Mouse (Mus musculus) thymus, postnatal 36 days (tissue): Measurements from ENCODE around the gene Olfr113.
"Not testable (repeated sequence)": the region's sequence is repeated elsewhere in the genome, so short reads cannot be mapped to it uniquely, and the experiment has no call there.

ENCODE experiments used
- DNase-seq, 2 experiments: peaks; one replicate each; pipeline ENCODE4 v3.0.0; 2022; ENCODE audit warnings: mixed read lengths in 2 of 2

The Olfr113 gene

DNA sequence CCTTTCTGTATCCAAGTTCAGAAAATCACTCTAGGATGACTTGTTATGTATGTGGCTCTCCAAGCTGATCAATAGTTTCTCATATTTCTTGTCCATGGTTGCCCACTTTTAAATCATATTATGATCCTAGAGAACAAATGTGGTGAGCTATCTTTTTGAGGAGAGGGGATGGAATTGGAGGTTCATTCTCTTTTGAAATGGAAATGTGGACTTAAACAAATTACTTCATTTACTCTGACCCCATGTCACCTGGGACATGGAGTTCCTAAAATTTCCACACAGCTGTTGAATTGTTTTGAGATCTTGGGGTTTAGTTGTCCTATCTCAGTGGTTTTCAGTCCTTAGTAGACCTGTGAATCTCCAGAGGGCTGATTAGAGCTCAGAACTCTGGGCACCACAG lies at the start of gene Olfr113:
Gene Olfr113, minus strand, starts transcription at position 101 of the 400 bp plus-strand sequence.
- DNase-seq: no peak

DNA sequence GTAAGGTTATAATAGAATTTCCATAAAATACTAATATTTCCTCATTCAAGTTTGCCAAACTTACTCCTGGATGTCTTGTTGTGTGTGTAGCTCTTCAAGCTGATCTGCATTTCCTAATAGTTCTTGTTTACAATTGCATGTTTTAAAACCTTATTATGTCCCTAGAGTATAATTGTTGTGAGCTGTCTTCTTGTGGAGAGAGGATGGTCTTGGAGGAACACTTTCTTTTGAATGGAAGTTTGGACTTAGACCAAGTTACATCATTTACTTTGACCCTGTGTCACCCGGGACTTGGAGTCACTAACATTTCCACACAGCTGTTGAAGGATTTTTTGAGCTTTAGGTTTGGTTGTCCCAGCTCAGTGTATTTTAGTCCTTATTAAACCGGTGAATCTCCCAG lies 49.5 kb upstream of the Olfr113 start, which contains the start of the genes Olfr115 and Olfr116:
Gene Olfr115, minus strand, starts transcription at position 101 of the 400 bp plus-strand sequence.
Gene Olfr116, minus strand, starts transcription at position 191 of the 400 bp plus-strand sequence.
- DNase-seq: no peak

DNA sequence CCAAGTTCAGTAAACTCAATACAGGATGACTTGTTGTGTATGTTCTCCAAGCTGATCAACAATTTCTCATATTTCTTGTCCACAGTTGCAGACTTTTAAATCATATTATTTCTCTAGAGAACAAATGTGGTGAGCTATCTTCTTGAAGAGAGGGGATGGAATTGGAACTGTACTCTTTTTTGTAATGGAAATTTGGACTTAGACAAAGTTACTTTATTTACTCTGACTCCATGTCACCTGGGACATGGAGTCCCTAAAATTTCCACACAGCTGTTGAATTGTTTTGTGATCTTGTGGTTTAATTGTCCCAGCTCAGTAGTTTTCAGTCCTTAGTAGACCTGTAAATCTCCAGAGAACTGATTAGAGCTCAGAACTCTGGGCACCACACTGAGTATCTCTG lies 15.2 kb upstream of the Olfr113 start, which contains the start of gene Olfr114:
Gene Olfr114, minus strand, starts transcription at position 101 of the 400 bp plus-strand sequence.
- no peak for DNase-seq

DNA sequence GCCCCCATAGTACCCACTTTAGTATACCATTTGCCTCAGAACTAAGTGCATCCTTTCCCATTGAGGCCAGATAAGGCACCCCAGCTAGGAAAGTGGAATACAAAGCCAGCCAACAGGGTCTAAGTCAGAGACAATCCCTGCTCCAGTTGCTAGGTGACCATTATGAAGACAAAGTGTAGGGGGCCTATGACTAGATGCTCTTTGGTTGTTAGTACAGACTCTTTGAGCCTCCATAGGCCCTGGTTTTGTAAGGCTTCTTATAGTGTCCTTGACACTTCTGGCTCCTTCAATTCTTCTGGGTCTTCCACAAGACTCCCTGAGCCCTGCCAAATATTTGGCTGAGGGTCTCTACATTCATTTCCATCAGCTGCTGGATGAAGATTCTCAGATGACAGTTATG lies 8.1 kb downstream of the Olfr113 start, which contains the start of gene Olfr112:
Gene Olfr112, minus strand, starts transcription at position 101 of the 400 bp plus-strand sequence.
- no peak for DNase-seq

DNA sequence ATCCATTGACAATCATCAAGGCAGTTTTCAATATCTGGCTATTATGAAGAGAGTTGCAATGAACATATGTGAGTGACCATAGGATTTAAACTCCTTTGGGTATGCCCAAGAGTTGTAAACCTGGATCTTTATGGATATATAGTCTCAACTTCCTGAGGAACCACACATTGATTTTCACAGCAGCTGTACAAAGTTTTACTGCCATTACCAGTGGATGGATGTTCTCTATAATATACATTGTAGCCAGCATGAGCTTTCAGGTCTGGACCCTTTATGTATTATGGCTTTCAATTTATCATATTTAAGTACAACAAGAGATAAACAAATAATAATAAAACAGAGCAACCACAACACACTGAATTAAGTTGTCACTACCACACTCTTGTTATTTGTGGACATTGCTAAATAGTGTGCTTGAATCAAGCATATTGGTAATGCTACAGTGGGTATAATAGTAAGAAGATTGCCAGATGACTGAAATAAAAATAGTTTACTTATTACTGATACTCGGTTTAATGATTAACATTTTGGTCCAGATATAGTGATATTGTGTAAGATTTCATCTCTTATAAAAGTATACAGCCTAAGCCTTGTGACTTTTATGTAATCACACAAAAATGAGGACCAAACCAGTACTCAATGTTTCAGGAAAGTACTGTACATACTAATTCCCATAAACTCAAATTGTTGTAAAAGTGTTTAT lies 18.4 kb downstream of the Olfr113 start:
- DNase-seq: no peak

DNA sequence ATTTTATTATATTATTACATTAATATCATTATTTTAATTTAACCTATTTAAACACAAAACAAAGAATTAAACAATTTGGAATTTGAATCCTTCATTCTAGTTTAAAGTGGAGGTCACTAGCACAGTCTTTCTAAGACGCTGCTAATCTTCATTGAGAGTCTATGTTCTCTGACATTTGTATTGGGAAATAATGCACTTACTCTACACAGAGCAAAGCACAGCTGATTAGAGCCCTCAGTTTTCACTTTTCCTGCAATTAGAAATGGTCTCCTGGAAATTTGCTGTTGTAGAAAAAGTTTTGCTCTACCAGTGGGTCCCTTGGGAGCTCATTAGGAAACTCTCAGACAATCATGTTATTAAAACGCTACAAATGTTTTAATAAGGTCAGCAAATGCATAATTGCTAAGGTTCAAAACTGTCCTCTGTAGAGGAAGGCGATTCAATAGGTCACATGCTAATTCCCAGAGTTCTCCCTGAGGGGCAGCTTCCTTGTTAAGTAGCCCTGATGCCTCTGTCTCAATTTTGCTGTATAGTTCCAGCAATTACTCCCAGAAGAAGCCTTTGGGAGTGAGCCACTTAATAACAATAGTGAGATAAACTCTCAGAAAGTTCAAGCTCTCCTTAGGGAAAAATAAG lies 33.5 kb downstream of the Olfr113 start:
- DNase-seq: no peak

DNA sequence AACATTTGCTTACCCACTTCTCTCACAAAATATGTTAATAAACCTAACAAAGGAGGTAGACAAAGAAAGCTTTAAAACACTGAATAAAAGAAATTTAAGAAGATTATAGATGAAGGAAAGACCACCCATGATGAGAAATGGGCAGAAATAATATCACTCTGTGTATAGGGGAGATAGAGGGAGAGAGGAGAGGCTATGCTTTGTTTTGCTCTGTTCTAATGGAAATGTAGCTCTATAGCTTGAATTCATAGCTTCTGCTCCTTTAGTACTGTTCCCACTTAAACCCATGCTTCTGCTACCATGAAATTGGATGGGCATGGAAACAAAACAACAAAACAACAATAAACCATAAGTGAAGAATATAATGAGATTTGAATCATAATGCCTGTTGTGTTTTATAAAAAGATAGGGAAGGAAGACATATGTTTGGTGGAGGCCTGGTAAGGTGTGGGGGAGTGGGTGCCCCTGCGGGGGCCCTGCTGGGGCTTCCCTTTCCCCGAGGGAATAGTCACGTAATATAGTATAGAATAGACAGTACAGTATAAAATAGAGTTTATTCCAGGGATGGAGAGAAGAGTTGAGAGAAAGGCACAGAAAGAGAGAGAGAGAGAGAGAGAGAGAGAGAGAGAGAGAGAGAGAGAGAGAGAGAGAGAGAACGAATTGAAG lies 35.9 kb downstream of the Olfr113 start:
- no peak for DNase-seq

DNA sequence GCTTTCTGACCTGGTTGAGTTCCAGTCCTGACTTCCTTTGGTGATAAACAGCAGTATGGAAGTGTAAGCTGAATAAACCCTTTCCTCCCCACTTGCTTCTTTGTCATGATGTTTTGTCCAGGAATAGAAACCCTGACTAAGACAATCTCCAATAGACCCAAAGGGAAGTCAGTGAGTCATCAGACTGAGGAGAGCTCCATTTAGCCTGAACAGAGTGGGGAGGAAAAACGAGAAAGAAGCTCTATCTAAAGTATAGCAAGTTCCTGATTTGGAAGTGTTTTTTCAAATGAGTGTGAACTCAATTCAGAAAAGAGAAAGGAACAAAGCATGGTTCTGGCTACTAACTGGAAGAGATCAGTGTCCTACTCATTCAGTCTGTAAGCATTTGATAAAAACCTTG lies 39.0 kb downstream of the Olfr113 start:
- DNase-seq: not testable (repeated sequence)

DNA sequence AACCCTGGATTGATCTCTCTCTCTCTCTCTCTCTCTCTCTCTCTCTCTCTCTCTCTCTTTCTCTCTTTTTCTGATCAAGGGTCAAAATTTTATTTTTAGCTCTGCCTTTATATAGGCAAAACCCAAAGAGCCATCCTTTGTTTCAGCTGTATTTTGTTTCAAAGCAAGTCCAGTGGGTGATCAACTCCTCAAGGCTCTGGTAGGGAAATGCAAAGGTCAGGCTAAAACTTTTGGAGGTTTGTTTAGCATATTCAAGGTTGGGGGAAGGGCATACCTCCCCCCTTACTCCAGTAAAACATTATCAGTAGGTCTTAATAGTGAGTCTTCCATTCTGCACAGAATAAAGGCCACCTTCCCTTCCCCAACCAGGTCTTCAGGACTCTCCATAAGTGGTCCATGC lies 42.3 kb downstream of the Olfr113 start:
- no peak for DNase-seq

DNA sequence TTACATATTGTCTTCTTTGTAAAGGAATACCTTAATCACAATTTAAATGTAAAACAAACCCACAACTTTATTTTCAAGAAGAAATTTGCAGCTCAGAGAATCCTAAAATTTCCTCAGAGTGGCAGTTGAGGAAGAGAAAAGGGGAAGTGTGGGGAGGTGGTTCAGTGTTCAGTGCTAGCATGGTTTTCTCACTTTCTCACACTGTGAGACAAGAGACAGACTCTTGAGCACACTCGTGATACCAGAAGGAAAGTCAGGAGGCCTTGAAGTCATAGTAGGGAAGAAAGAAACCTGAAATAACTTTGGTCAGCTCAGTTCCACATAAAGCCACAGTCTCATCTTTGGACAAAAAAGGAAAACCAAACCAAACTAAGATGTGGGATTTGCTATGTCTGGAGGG lies 52.0 kb downstream of the Olfr113 start:
- not testable (repeated sequence) for DNase-seq

DNA sequence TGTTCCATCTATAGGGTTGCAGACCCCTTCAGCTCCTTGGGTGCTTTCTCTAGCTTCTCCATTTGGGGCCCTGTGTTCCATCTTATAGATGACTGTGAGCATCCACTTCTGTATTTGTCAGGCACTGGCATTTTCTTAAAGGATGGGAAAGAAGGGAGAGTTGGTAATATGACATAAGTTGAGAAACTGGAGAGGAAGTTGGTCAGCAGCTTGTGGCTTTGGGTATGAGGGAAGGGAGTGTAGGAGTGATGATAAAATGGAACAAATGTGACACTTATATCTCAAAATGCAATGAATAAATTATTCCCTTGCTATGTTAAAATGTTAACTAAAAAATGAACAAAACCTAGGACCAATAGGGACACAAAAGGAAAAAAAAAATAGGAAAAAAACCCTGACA lies 52.9 kb downstream of the Olfr113 start:
- not testable (repeated sequence) for DNase-seq
